ENCODE assay signal across 14 mouse cellular contexts in the genomic region with DNA sequence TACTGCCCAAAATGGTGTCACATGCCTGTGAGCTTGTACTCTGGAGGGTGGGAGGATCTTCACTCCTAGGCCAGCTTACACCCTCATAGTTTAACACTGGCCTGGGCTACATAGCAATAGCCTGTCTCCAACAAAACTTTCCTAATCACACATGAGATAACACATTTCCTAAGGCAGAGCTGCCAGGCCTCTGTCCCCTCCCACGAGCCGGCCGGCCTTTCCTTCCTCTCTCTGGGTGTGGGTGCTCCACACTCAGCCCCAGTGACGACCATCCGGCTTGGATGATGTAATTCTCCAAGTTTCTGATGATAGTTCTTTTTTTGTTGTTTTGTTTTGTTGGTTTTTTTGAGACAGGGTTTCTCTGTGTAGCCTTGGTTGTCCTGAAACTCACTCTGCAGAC. TPM values are rescaled to one million over a fixed set of nuclear protein-coding genes. Genes with fewer than 3 reads are reported as not detected.
DNase-seq lines count a peak whose midpoint lies in the region; ATAC-seq lines count a peak whose summit lies in the region.
"Had no signal": no experiment of that assay in that cellular context is flagged by ENCODE, and none has a peak within 500 bp of the region (broad histone marks: within the 10 kb centered on the region; RNA-seq: fewer than 3 reads in every experiment).

No protein-coding gene starts in this region.

- 94% methylated on average over 5 of the region's 5 CpGs for WGBS in midbrain, embryonic 14.5 days
- 90% methylated on average over 5 of the region's 5 CpGs for WGBS in midbrain, embryonic 11.5 days

- no peak overlapping the region for H3K9ac ChIP-seq in midbrain, embryonic 14.5 days (replicated peaks; ENCODE audit: low read length)
- H3K9ac ChIP-seq in midbrain, embryonic 11.5 days (ENCODE audit: low read length) = no peak overlapping the region
- H3K9ac ChIP-seq: embryonic facial prominence, embryonic 15.5 days; limb, embryonic 15.5 days had no signal

- peak; percentile 21 for DNase-seq in adrenal gland, postnatal 14 days
- DNase-seq in adrenal gland, adult (ENCODE audit: inconsistent age in 2 of 2, low spot score in 1 of 2) = no peak
- peak; percentile 34 for DNase-seq in heart, adult 8-10 months (ENCODE audit: low spot score)
- peak; percentile 59 for DNase-seq in heart, postnatal 4 days
- DNase-seq in lung, postnatal 36 days = peak; percentile 22
- DNase-seq in midbrain, embryonic 14.5 days = no peak
- DNase-seq in midbrain, embryonic 11.5 days (ENCODE audit: low spot score, missing footprints) = no peak
- DNase-seq: adrenal gland, postnatal 25 days; cerebellum, postnatal 14 days; spleen, adult 18-20 months had no signal

- no peaks in the 10 kb centered on the region for H3K9me3 ChIP-seq in midbrain, embryonic 14.5 days (ENCODE audit: control insufficient read depth, low read length)
- H3K9me3 ChIP-seq in midbrain, embryonic 11.5 days (ENCODE audit: control insufficient read depth, low read length) = no peaks in the 10 kb centered on the region
- H3K9me3 ChIP-seq: embryonic facial prominence, embryonic 15.5 days; limb, embryonic 15.5 days had no signal

- no peak for ATAC-seq in erythroid progenitor cell, adult 5-6 weeks (replicated peaks; ENCODE audit: low FRiP score, poor library complexity, severe bottlenecking)
- no peak for ATAC-seq in midbrain, embryonic 14.5 days (ENCODE audit: low FRiP score, low TSS enrichment)
- no peak for ATAC-seq in midbrain, embryonic 11.5 days (ENCODE audit: low FRiP score)

- H3K27me3 ChIP-seq in midbrain, embryonic 14.5 days (ENCODE audit: control insufficient read depth, insufficient read depth, low read length) = no peaks in the 10 kb centered on the region
- no peaks in the 10 kb centered on the region for H3K27me3 ChIP-seq in midbrain, embryonic 11.5 days (ENCODE audit: control insufficient read depth, insufficient read depth, low read length)
- H3K27me3 ChIP-seq: embryonic facial prominence, embryonic 15.5 days; limb, embryonic 15.5 days had no signal

- H3K4me2 ChIP-seq in midbrain, embryonic 14.5 days (ENCODE audit: low read length) = no peak overlapping the region
- H3K4me2 ChIP-seq in midbrain, embryonic 11.5 days = no peak overlapping the region
- H3K4me2 ChIP-seq: embryonic facial prominence, embryonic 15.5 days; limb, embryonic 15.5 days had no signal

- no peak overlapping the region for H3K27ac ChIP-seq in midbrain, embryonic 14.5 days (replicated peaks; ENCODE audit: low read depth, low read length)
- no peak overlapping the region for H3K27ac ChIP-seq in midbrain, embryonic 11.5 days (ENCODE audit: low read depth, low read length)
- H3K27ac ChIP-seq: embryonic facial prominence, embryonic 15.5 days; left cerebral cortex, adult 2 months; limb, embryonic 15.5 days had no signal

- 0 out of 2 replicates have a peak, but pooled peaks cover 4% of the 10 kb centered on the region for H3K4me1 ChIP-seq in midbrain, embryonic 14.5 days (ENCODE audit: control insufficient read depth, insufficient read depth, low read length)
- H3K4me1 ChIP-seq in midbrain, embryonic 11.5 days (ENCODE audit: control insufficient read depth, insufficient read depth, low read length) = no peaks in the 10 kb centered on the region
- H3K4me1 ChIP-seq: embryonic facial prominence, embryonic 15.5 days; limb, embryonic 15.5 days had no signal

- no peaks in the 10 kb centered on the region for H3K36me3 ChIP-seq in midbrain, embryonic 14.5 days (ENCODE audit: control insufficient read depth, insufficient read depth, low read length)
- no peaks in the 10 kb centered on the region for H3K36me3 ChIP-seq in midbrain, embryonic 11.5 days (ENCODE audit: control insufficient read depth, insufficient read depth, low read length)
- H3K36me3 ChIP-seq: embryonic facial prominence, embryonic 15.5 days; limb, embryonic 15.5 days had no signal

- H3K4me3 ChIP-seq in midbrain, embryonic 14.5 days (replicated peaks; ENCODE audit: low read depth, low read length) = no peak overlapping the region
- no peak overlapping the region for H3K4me3 ChIP-seq in midbrain, embryonic 11.5 days (ENCODE audit: low read depth, low read length)
- H3K4me3 ChIP-seq: embryonic facial prominence, embryonic 15.5 days; left cerebral cortex, adult 2 months; limb, embryonic 15.5 days had no signal

RNA-seq across cellular contexts. Expression of a gene that starts 54.1 kb away (rescaled TPM):
- 7.0 and 7.2 TPM in 2 replicates for total RNA-seq in adrenal gland, postnatal 14 days (2021)
- total RNA-seq in heart, adult 8-10 months (2022) = 1 to 10 TPM; 6.2 to 9.1 (median 6.8) TPM
- total RNA-seq in heart, postnatal 4 days (2021) = 10 to 100 TPM; 13.8 to 15.2 TPM
- 0.42 and 5.4 TPM in 2 replicates for total RNA-seq in erythroid progenitor cell, adult 5-6 weeks (2015; ENCODE audit: low replicate concordance)
- total RNA-seq in erythroid progenitor cell, adult 5-6 weeks (2017; ENCODE audit: low replicate concordance) = 0.13 and 2.6 TPM in 2 replicates
- 3.8 and 6.1 TPM in 2 replicates for polyA plus RNA-seq in midbrain, embryonic 14.5 days (2014; fragmentation: Nextera tagmentation; extraction: Ambion mirVana)
- polyA plus RNA-seq in midbrain, embryonic 11.5 days (2014; fragmentation: Nextera tagmentation; extraction: Ambion mirVana) = 7.7 and 8.3 TPM in 2 replicates

Comparison
In these comparisons a context has a peak if more than half of its experiments do, and no peak if none do; other contexts are left out.
1. DNase-seq: peak in adrenal gland, postnatal 14 days (single experiment), heart, adult 8-10 months (single experiment), heart, postnatal 4 days (single experiment) and lung, postnatal 36 days (single experiment); none in adrenal gland, adult (0 of 2), midbrain, embryonic 14.5 days (single experiment) and midbrain, embryonic 11.5 days (single experiment).